Mouse (Mus musculus) layer of hippocampus, adult 11-12 months (tissue): ENCODE data around the gene 9130019O22Rik.
"Not testable (repeated sequence)": the region's sequence is repeated elsewhere in the genome, so short reads cannot be mapped to it uniquely, and the experiment has no call there.

Source experiments
- DNase-seq: peaks from one replicate; pipeline ENCODE4 v3.0.0; 2022; ENCODE audit warnings: low spot score

The 9130019O22Rik gene

GRCm38 (mm10) chr7:127375271-127376245, 11.4 kb downstream of the 9130019O22Rik start, which contains the start of gene Zfp747:
TSS of gene Zfp747 (minus strand) at chr7:127376050.
- peak; percentile 97 for DNase-seq

DNA sequence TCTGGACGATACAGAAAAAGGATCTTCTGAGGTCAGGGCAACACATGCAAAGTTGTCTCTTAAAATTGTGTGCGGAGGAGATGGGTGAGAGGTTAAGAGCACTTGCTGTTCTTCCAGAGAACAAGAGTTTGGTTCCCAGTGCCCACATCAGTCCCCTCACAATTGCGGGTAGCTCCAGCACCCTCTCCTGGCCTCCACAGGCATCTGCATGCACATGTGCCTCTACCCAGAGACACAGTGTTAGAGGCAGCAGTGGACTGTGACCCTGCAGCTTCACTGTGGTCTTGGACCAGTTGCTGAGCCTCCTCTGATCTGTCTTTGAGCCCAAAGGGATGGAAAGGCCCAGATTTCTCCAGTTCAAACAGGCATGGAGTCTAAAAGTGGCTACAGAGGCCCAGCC, 15.1 kb downstream of the 9130019O22Rik start:
- not testable (repeated sequence) for DNase-seq

- no peak for DNase-seq
Measured at GRCm38 (mm10) chr7:127371213-127371612, 15.8 kb downstream of the 9130019O22Rik start.

DNA sequence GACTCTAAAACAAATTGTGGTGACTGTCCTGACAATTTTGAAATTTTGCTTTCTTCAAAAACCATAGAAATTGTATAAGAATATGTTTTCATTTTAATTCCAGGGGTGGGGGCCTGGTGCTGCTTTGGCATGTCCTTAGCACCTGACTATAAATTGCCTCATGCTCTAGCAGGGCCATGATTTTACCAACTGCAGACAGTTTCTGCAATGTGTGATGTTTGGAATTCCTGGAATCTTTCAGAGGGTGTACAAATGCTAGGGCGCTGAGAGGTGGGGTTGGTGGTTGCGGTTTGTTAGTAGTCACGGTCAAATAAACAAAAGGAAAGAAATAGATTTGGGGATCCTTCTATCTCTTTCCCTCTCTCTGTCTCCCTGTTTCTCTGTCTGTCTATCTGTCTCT, 20.7 kb downstream of the 9130019O22Rik start:
- no peak for DNase-seq

- no peak for DNase-seq
Measured at GRCm38 (mm10) chr7:127364166-127364565, 22.8 kb downstream of the 9130019O22Rik start.

DNA sequence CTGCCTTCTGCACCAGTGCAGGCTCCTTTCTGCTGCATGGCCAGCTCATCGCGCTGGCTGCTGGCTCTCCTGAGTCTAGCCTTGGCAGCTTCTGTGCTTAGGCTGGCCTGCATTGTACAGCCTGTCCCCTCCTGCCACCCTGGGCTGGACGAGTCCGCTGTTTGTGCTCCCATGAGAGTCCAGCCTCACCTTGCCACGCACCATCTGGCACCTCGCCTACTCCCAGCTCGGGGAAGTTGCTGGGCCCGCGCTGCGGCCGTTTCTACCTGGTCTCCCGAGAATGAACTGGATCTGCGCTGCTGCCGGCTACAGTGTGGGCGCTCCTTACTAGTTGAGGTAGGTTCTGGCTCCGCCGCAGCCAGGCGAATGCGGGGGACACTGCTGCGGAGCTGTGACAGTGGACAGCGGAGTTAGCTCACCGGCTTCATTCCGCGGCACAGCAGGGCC, 23.5 kb downstream of the 9130019O22Rik start:
- no peak for DNase-seq

GRCm38 (mm10) chr7:127362418-127362817, 24.5 kb downstream of the 9130019O22Rik start:
- not testable (repeated sequence) for DNase-seq

- no peak for DNase-seq
Measured at GRCm38 (mm10) chr7:127361449-127361848, 25.5 kb downstream of the 9130019O22Rik start.

GRCm38 (mm10) chr7:127360265-127360664, 26.7 kb downstream of the 9130019O22Rik start:
- no peak for DNase-seq

DNA sequence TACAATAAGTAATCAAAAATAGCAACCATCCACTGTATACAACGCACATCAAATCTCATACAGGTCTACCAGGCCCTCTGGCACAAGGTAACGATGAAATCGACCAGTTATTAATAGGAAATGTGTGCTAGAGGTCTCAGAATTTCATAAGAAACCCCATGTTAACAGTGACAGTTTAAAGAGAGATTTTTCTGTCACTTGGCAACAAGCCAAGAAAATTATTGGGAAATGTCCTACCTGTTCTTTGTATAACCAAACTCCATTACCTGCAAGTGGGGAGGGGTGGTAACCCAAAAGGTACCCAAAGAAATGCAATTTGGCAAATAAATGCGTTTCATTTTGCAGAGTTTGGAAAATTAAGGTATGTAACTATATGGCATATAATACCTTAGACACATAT, 28.5 kb downstream of the 9130019O22Rik start:
- no peak for DNase-seq

- no peak for DNase-seq
Measured at GRCm38 (mm10) chr7:127357871-127358270, 29.1 kb downstream of the 9130019O22Rik start.

DNA sequence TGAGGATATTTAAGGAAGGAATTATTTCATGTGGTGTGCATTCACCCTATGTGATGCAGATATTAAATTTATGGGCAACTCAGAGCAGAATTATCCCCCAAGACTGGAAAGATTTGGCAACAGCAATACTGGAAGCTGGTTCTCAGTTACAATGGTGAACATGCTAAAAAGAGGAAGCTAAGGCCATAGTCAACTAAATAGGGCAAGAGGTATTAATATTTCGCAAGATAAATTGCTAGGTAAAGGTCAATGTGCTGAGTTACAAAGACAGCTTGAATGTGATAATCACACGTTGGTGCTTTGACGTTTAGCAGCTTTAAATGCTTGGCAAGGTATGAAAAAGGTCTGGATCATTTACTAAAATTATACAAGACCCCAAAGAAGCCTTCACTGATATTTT, 31.2 kb downstream of the 9130019O22Rik start:
- DNase-seq = no peak

DNA sequence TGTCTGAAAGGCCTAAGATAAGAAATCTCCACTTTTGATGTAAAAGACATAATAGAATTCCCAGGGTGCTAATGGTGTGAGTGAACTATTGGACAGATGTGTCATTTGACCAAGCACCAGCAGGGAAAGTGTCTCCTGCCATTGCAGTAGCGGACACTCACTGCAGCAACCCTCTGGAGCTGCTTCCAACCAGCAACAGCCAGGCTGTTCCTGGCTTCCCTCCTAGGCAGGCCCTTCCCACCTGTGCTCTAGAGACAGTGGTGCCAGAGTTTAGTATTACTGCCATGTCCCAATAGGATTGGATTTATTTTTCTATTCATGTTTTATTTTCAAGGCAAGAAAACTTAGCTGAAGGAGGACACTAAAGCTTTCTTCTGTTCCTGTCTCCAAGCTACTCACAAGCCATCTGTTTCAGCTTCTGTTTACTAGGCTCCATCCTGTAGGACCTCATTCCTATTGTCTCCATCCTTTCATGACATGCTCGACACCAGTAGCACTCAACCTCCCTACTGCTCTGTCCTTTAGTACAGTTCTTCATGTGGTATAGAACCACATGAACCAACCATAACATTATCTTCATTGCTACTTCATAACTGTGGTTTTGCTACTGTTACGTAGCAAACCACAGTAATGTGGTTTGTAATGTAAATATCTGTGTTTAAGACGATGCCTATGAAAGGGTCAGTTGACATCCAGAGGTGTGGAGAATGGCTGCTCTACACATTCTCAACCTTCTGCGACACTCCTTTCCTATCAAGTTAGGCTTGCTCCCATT, 35.5 kb downstream of the 9130019O22Rik start:
- DNase-seq = no peak

GRCm38 (mm10) chr7:127346676-127347075, 40.3 kb downstream of the 9130019O22Rik start:
- no peak for DNase-seq

DNA sequence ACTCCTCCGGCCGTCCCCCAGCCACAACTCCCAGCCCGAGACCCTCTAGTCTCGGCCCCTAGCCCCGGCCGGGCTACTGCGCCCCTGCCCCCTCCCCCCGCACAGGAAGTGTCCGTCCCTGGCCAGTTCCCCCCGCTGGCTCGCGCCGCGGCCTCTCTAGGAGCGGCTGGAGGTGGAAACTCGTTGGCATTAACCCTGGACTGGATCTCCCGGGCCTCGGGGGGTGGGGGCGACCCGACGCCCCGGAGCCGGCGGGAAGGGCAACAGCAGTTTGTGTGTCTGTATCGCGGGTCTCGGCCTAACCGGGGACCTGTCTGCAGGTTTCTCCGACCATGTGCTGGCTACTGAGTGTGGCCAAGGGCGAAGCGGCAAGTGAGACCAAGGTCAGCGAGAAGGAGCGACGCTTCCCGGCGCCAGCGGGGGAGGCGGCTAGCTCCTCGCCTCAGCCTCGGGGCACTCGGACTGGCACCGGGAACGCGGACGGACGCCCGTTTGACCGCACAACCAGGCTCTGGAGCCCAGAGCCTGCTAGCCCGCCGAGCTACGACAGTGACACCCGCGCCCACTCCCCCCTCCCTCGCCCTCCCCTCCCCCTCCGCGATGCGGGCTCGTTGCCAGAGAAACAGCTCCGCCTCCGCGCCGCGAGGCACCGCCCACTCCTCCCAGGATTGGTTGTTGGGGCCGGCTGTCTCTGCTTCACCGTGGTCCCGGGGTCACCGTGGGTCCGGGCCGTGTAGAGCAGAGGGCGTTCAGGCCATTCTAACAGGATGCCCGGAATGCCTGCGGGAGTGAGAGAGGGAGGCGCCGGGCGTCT, 41.2 kb downstream of the 9130019O22Rik start, which contains the start of gene Zfp768:
TSS of gene Zfp768 (minus strand) at position 78 of the 814 bp plus-strand sequence.
- peak; percentile 88 for DNase-seq

- DNase-seq = peak; percentile 35
Measured at GRCm38 (mm10) chr7:127345092-127345491, 41.9 kb downstream of the 9130019O22Rik start.

- DNase-seq = no peak
Measured at GRCm38 (mm10) chr7:127344371-127344770, 42.6 kb downstream of the 9130019O22Rik start.

GRCm38 (mm10) chr7:127343351-127344019, 43.5 kb downstream of the 9130019O22Rik start:
- peak; percentile 8 for DNase-seq

GRCm38 (mm10) chr7:127342888-127343287, 44.1 kb downstream of the 9130019O22Rik start:
- DNase-seq = no peak

GRCm38 (mm10) chr7:127342332-127342731, 44.6 kb downstream of the 9130019O22Rik start:
- DNase-seq = no peak

GRCm38 (mm10) chr7:127341861-127342260, 45.1 kb downstream of the 9130019O22Rik start:
- not testable (repeated sequence) for DNase-seq
